Mouse (Mus musculus) CH12.LX (cell line): ENCODE results near the gene Slc38a3.
A peak's percentile ranks its signal among the peaks of the same experiment; 100 is the strongest.

Experiments
- CHD2 ChIP-seq: IDR thresholded peaks from 2 replicates; pipeline ENCODE4 v1.6.1; 2011; ENCODE audit warnings: low read length, improper control_type of control experiment
- CTCF ChIP-seq, 2 experiments: IDR thresholded peaks in 1 of 2; conservative IDR thresholded peaks in 1 of 2; 2 replicates each; pipeline ENCODE4 v1.5.1; 2011 to 2012; ENCODE audit warnings: low read depth in 2 of 2, low read length in 2 of 2, improper control_type of control experiment in 1 of 2, inconsistent platforms in 1 of 2, mild to moderate bottlenecking in 1 of 2, moderate library complexity in 1 of 2
- MAFK ChIP-seq: IDR thresholded peaks from 2 replicates; pipeline ENCODE4 v1.6.1; 2011; ENCODE audit warnings: low read length, improper control_type of control experiment; ENCODE audit not compliant: insufficient replicate concordance
- MAX ChIP-seq: IDR thresholded peaks from 2 replicates; pipeline ENCODE4 v1.6.1; 2011; ENCODE audit warnings: low read length, improper control_type of control experiment
- MAZ ChIP-seq: IDR thresholded peaks from 2 replicates; pipeline ENCODE4 v1.6.1; 2012; ENCODE audit warnings: low read depth, mild to moderate bottlenecking, inconsistent platforms, low read length, improper control_type of control experiment, moderate library complexity
- MEF2A ChIP-seq: IDR thresholded peaks from 2 replicates; pipeline ENCODE4 v1.6.1; 2014; ENCODE audit warnings: low read depth, mild to moderate bottlenecking, inconsistent platforms, low read length, improper control_type of control experiment, borderline replicate concordance
- POLR2A ChIP-seq: IDR thresholded peaks from 2 replicates; pipeline ENCODE4 v1.6.1; 2011; ENCODE audit warnings: low read depth, mild to moderate bottlenecking, improper control_type of control experiment, low read length
- POLR2AphosphoS2 ChIP-seq: IDR thresholded peaks from 2 replicates; pipeline ENCODE4 v1.6.1; 2011; ENCODE audit warnings: low read depth, low read length, improper control_type of control experiment
- TBP ChIP-seq: conservative IDR thresholded peaks from 2 replicates; pipeline ENCODE4 v1.6.1; 2011; ENCODE audit warnings: low read depth, low read length, improper control_type of control experiment
- ZNF384 ChIP-seq: IDR thresholded peaks from 2 replicates; pipeline ENCODE4 v1.6.1; 2012; ENCODE audit warnings: low read depth, low read length, improper control_type of control experiment, inconsistent platforms

GRCm38 (mm10) chr9:107633091-107633660, 36.2 kb downstream of the Slc38a3 start:
- TF ChIP-seq MAZ = no peak
- peak; percentile 55; the same call in 1 of the 2 replicates for TF ChIP-seq TBP
- no peak for TF ChIP-seq CTCF (conservative IDR thresholded peaks at IDR 0.05 in 1 of 2, IDR thresholded peaks at IDR 0.05 in 1 of 2; ENCODE audit: low read depth in 2 of 2, low read length in 2 of 2)
- TF ChIP-seq POLR2A = peak; percentile 85
- no peak for TF ChIP-seq MAX
- no peak for TF ChIP-seq MEF2A
- TF ChIP-seq MAFK = no peak
- TF ChIP-seq POLR2AphosphoS2 = no peak
- TF ChIP-seq ZNF384 = no peak
- TF ChIP-seq CHD2 = no peak
